Mouse (Mus musculus): ENCODE measurements around the gene Fndc7.

DNA sequence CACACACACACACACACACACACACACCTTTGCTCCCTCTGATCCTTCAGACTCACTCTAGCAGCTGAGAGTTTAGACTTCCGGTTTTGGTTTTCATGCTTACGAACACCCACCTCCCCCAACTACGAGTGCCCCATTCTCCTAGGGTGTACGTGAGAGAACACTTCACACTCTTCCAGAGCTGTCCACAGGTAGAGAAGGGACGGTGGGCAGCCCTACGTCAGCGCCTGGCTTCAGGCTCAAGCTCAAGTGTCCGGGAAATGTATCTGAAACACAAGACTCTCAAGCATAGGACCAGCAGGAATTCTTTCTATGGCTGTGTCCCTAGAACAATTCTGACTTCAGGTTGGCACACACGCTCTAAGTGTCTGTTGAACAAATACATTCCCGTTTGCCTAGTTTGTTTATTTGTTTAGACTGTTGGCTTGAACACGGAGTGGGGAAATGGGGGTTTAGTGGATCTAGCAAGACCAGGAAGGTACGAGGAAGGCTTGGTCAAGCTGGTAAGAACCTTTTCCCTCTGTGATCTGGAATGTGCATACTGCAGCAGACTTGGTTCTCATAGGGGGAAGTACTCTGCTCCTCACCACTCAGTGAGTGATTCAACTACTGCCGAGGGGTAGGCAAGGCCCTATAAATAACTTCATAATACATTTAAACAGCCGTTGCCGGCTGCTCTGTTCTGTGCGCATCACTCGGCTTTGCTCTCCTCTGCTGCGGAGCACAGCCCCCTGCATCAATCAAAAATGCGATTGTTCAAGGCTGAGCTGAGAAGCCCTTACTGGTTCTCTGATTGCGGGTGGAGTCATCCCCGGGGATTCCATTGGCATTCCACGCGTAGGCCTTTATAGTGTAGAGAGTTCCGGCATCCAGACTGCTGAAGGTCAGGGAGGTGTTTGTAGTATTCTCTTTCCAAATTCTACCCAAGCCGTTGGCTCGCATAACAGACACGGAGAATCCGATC is 9.0 kb downstream of the Fndc7 start:
- TF ChIP-seq POLR2A (IDR thresholded peaks at IDR 0.05; ENCODE audit: borderline replicate concordance, control insufficient read depth, low read depth, low read length) (no peak), CTCF (IDR thresholded peaks at IDR 0.05; ENCODE audit: control insufficient read depth, insufficient read depth, low read length) (no peak)

Data from bone marrow, adult 2 months (tissue).